Mouse (Mus musculus) right cerebral cortex, adult 2 months (tissue): ENCODE measurements at regions not wholly inside any gene's neighbourhood (a gene's known extent, or its start where the extent isn't known, plus 50 kb on each side); places are given as distances from the start of the nearest gene placed in this dataset.

Experiments used
- DNase-seq, 2 experiments: peaks; one replicate each; pipeline ENCODE4 v3.0.0; 2021 to 2022; ENCODE audit warnings: low spot score in 2 of 2

DNA sequence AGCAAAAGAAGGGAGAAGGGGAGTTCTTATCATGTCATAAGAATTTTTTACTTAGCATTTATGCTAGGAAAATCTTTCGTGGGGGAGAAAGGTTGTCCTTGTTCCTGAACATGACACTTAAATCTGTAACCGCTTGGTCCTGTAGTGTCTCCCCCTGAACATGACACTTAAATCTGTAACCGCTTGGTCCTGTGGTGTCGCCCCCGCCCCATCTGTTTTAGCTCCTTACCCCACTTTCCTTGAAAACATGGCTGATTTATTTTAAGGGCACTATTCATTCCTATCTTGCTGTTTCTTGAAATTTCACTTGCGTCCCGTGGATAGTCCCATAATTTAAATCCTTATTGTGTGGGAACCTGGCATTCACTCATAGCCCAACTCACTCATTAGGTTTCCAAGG, 82.2 kb downstream of the Rap2a start:
- peak in 1 of 2 experiments; percentile 32 for DNase-seq

DNA sequence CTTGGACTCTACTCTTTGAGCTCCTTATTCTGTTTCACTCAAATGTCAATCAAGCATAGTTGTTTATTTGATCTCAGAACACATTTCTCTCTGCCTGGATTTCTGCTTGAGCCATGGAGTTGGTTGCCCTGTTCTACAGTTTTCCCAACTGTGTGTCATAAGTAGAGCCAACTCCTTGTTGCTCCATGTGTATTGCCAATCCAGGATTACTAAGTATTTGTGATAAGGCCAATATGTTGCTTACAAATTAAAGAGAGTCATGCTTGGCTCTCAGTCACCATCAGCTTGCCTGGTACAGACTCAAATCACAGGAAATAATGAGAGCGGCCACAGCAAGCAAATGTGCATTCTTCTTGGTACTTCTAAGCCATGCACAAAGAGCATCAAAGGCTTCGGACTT, 82.7 kb downstream of the Rap2a start:
- DNase-seq, result no peak

DNA sequence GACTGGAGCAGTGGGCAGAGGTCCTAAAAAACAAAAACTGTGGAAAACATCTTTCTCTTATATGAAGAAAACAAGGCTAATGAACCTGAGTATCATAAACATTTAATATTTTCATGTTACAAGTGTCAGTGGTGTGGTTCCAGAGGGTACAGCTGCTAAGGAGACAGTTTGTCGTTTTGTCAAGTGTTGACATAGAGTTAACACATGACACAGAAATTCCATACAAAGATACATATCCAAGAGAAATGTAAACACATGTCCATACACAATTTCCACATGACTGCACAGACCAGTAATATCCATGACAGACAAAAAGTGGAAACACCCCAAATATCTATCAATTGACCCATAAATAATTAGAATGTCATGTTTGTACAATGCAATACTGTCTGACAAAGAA, 88.7 kb downstream of the Rap2a start:
- no peak for DNase-seq

DNA sequence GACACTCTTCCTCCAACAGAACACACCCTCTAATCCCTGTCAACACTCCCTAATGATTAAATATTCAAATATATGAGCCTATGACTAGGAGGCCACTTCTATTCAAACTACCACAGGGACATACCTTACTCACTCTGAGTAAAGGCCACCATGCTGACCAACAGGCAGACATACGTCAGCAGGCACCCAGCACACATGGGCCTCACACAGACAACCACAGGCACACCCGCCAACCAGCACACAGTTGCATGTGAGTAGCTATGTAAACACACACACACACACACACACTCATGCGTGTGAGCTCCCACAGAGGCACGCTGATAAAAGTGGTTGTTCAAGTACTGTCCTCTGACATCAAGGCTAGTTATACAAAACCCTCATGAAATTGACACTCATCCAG, 89.8 kb downstream of the Rap2a start:
- no peak for DNase-seq

DNA sequence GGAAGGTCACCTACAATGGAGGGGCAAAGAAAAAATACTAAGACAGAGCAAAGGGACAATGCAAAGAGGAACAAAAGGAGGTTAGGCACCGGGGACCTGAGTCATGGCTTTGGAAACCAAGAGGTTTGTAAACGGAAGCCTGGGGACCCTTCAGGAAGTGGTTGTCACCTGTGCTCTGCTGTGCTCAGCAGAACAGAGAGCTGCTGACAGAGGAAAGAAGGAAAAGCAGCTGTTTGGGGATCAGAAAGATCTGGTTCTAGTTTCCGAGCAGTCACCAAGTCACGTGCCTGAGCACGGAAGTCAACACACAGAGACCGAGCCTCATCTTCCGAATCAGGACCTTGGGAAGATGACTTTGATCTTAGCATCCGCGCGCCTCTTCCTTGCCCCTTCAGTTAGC, 94.0 kb downstream of the Rap2a start:
- no peak for DNase-seq

DNA sequence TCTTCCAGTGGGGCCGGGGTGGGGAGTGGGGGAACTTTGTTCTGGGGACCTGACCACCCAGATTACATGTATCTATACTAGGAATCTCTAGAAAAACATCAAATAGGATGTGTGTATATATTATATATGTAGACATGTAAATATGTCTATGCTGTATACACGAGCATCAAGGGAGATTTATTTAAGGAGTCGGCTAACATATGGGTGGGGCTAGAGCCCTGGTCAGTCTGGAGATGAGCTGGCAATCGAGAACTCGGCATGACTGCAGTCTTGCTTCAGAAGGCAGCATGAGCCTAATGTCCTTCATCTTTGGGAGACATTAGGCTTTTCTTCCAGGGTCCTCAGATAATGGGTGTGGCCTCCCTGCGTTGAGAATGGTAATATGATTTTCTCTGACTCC, 97.0 kb downstream of the Rap2a start:
- DNase-seq, result no peak

DNA sequence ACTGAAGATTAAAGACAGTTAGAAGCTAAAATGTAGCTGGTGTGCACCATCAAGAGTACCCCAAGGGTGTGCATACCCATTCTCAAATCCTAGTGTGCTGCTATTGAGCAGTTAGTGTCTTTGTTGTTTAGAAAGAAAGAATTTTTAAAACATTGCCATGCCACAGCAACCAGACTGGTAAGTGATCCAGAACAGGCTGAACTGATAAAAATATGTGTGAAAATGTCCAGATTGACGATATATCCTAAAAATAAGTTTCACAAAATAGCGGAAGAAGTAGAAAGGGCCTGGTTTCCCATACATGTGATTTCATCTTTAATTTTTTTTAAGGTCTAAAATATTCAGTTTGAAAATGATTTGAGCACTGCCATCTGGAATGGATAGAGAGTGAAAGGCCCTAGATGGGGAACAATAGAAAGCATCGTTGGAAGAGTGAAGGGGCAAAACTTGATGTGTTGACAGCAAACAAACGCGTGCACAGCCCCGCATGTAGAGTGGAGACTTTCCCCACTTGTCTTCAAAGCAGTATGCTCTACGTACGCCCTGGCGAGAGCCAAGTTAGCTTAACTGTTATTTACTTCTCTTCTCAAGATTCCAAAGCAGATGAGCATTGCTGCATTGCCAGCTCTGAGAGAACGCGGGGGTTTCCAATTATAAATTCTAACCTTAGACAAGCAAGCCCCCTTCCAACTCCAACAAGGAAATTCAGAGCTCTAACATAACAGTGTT, 100.3 kb downstream of the Rap2a start:
- DNase-seq, result peak; percentile 39 to 63

DNA sequence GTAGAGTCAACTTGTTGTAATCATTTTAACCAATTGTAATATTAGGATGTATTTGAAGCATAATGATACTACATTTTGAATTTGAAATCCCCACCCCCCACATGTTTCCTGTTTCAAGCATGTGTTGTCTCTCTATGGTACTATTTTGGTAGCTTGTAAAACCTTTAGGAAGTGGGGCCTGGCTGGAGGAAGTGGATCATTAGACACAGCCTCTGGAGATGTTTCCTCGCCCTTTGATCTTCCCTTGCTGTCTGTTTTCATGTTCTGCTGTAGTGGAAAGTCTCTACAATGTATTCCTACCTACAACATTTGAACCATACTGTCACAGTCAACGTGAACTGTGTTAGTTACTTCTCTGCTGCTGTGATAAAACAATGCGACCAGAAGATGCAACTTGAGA, 105.6 kb downstream of the Rap2a start:
- DNase-seq, result no peak

DNA sequence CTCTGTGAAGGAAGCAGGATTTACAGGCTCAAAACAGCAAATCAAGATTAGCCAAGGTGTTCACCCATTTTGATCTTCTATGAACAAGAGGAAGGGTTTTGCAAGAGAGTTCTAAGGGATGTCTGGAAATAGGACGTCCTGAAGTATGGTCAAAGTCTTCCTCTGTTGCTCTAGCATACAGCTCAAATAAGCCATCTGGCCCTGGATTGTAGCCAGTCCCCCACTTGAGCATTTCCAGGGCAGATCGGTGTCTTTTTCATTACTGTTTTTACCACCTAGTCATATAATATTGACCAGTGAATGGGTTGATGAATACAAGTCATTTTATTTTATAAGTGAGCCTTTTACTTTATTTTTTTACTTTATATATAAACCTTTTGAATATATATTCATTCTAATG, 113.9 kb downstream of the Rap2a start:
- DNase-seq, result no peak

DNA sequence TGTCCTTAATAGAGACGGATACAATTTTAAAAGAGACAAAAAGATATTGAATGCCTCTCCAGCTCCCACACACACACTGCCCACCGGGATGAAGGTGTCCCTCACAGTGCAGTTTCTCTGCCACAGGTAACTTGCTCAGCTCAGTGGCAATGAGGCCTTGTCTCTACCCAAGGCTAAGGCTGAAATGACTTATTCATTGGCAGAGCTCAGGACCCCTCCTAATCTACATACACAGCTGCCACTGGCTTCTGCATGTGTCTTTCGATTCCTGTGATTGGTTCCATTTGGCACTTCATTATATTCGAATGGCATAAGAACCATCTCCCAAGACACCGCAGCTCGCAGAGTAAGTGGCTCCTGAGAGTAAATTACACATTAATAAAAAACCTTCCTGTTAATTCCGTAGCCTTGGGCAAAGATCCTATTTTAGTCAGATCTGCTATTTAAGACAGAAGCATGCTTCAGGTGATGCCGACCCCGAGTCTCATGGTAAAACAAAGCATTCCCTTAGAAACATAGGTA, 122.2 kb downstream of the Rap2a start:
- DNase-seq, result no peak

DNA sequence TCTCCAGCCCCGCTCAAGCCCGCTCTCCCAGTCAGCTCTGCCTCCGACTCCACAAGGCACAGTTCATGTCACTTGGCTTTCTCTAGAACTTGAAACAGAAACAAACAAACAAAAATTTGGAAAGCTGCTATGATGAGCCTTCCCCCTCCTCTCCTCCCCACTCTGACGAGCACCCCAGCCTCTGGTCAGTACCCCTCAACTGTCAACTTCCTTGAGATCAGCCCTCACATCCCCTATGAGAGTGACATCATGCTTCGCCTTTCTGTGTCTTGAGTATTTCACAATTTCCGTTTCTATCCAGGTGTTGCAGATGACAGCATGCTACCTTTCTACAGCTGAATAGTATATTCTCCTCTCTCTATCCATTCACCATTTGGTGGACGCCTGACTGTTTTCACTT, 123.3 kb downstream of the Rap2a start:
- DNase-seq, result no peak

DNA sequence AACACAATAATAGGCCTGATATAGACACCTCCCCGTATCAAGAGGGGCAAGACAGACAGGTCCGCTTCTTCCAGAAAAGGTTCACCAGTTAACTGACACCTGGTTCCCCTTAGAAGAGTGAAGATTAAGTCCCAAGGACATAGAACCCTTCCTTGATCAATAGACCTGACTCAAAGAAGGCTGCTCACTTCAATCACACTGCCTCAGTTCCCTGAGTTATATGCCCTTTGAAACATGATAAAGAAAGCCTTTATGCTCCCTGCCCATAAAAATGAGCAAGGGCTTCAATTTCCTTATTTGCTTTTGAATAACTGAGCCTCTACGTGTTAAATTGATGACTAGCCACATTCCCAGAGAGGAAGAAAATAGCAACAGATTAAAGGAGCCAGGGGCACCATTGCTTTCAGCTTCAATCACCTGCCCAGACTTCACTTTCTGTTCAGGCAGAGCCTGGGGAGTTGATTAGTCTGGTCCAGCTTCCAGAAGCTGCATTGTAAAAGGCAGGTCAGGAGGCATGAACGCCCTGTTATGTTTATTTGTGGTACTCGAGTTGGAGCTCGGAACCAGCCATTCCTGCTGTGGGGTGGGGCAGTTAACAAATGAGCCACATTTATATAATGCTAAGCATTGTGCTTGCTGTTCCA, 125.7 kb downstream of the Rap2a start:
- no peak for DNase-seq

DNA sequence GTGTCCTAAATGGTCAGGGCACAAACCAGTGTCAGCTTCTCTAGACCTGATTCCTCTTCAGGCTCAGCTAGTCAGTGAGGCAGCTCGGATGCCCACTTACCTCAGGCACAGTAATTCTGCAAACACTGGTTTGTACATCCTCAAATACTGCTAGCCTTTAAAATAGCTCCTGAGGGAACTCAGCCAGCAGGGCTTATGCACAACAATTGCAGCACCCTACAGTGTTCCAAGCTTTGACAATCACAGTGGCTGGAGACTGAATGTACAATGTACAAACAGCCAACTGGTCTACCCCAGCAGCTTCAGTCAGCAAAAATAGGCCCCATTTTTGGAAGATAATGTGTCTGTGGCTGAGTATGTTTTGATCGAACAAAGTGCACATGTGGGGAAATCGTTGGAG, 129.6 kb downstream of the Rap2a start:
- peak; percentile 12 to 35 for DNase-seq

DNA sequence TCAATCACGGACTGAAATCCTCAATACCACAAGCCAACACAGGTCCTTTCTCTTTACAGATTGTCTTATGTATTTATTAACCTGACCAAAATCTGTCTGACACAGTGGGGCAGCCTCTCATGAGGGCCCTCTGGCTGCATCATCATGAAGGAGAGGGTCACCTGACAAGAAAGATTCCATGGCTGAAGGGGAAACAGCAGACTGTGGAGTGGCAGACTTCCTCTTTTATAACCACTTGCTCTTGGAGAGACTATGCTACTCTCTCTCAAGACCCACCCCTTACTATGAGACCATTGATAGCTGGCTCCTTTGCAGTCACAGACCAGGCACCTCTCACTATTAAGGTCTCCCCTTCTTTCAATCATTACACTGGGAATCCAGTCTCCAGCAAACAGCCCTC, 133.1 kb downstream of the Rap2a start:
- DNase-seq, result no peak

DNA sequence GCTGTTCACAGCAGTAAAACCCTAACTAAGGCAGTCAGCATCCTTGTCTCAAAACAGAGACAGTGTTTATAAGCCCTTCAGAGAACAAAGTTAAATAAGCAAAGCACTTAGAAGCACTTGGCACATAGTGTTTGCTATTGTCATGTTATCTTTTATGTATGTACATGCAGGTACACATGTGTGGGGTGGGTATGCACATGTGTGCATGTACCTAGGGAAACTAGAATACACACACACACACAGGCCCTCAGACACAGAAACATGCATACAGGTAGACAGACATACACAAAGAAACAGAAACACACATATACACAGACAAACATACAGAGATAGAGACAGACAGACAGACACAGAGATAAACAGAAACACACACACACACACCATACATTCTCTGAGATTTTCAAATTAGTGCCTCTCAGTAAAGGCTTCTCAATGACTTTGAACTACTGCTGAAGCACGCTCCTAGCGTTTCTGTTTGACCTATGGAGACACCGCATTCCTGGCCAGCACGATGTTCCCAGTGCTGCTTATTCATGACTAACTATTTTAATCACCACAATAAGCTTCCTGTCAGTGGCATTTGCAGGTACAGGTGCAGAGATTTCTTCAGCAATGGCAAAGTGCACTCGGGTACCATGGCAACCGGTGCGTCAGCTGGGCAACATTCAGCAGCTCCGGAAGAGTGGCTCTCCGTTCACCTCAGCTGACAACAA, 148.1 kb downstream of the Rap2a start:
- DNase-seq, result peak; percentile 54 to 55

DNA sequence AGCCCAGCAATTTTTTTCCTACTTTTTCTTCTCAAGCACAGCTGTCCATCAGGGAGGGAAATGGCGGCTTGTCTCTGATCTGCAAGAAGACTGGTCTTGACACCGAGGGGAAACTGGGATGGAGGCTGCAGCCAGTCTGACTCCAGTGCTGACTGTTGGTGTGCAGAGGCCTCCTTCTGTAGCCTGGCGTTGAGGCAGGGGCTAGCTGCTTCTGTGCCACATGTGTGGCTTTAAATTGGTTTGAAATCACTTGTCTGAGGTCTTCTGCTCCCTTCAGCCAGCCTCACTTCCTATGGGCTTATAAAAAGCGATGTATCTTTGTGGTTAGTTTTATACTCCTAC, 148.7 kb downstream of the Rap2a start:
- DNase-seq, result no peak

DNA sequence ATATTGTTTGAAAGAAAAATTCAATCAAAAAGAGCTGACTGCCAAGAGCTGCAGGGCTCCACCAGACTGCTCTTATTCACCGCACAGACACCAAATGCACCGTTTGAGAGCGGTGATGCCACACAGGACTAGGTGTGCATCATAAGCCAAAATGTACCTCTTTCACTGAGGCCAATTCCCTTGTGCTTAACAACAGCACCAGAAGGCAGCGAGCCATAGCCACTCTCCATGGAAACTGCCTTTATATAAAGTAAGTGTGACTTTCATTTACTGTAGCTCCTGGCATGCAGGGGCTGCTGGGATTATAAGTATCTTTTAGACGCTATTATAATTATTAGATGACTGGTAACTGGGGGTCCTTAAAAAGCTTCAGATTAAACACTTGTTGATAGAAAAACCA, 154.5 kb downstream of the Rap2a start:
- DNase-seq, result peak; percentile 23 to 39

DNA sequence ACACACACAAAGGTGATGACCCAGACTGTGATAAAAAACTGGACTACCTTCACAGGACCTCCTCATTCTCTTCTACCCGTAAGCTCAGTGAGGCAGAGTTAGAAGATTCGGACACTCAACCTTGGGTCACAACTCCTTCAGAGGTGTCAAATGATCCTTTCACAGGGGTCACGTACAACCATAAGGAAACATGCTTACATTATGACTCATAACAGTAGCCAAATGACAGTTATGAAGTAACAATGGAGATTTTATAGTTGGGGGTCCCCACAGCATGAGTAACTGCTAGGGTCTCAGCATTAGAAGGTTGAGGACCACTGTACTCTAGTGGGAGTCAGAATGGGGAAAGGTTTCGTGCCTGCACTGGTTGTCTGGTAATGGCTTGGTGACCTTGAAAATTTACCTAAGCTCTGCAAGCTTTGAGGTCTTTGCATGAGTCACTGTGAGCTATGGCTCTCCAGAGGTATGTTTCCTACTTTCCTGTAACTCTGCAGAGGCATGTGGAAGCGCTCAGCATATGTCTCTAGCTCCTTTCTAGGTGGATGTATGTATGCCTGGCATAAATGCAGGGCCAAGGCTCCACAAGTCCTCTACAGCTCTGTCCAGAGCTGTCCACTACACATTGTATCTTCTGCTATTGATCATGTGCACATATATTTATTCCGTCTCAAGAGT, 158.6 kb downstream of the Rap2a start:
- DNase-seq, result no peak

DNA sequence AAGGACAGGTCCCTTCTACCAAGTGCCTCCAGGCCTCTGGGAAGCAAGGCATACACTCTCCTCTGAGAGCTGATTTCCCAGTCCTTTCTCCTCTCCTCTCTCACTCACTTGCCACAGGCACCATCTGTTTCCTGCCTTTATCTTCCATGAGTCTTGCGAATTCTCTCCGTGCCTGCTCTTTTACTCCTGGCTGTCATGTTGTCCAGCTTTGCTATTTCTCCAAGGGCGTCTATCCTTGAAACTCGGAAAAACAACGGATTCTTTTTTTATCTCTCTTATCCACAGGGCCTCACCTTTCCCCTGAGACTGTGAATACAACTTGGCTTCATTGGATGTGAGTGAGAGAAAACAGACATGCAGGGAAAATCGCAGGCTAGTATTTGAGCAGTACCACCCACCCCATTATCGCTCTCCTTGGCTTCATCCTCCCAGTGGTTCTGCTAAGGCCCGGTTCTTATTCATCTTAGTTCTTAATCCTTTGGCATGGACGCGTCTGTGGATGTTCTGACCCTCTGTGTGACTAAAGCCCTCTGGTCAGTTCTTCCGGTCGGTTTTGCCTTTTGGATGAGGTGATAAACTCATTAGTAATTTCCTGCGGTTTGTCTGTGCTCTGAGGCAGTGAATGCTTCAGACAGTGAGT, 159.4 kb downstream of the Rap2a start:
- DNase-seq, result no peak

DNA sequence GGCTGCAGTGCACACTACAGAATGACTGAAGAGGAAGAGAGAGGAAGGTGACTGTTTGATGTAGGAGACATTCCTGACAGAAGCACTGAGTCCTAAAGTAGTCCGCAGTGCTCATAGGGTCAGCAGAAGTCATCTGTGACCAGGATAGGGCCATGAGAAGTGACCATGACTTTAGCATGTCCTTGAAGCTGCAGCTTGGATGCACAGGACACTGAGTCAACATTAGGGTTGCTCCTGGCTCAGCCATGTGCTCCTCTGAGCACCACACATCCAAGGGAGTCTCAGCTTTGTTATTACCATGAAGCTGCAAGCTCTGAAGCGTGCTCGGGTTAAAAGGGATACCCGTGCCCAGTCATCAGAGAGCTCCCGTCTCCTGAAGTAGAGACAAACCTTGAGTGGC, 164.3 kb downstream of the Rap2a start:
- no peak for DNase-seq

DNA sequence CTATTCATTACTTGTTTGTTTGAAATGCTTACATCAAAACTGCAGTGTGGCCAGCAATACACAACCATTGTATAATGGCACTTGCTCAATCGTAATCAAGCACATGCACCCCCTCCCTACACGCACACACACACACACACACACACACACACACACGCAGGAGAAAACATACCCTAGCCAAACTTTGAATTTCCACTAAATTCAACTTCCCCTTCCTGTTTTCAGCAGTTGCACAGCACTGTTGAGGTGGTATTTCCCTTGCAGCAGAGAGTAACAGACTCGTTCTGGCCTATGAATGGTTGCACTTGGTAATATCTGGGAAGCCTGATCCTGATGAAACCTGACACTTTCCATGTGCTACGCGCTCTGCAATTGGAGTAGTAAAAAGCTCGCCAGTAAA, 173.8 kb downstream of the Rap2a start:
- DNase-seq, result no peak

DNA sequence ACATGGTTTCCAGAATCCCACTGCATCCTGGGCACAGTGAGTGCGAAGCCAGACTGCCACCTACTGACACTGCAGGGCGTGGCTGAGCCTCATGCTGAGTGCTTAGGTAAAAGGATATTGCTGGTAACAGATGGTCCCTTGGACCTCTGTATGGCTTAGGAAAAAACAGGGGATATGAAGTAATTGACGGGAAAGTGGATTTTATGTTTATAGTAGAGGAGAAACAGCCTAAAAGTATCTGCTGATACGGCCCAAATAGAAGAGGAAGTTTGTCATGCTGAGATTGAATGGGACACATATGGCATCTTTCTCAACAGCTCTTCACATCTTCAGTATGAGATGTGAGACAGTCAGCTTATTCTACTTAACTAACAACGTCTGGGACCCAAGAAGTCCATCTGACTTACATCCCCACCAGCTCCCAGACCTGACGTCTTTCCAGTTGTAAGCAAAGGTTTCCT, 182.1 kb downstream of the Rap2a start:
- peak; percentile 59 to 62 for DNase-seq
